Mouse (Mus musculus) stomach, embryonic 15.5 days (tissue): ENCODE measurements at regions not wholly inside any gene's neighbourhood (a gene's known extent, or its start where the extent isn't known, plus 50 kb on each side); places are given as distances from the start of the nearest gene placed in this dataset.

Experiments
- ATAC-seq: fragments of 200-750 bp; cut with Nextera tagmentation; 2 replicates; pipeline ENCODE4 v1.8.0; 2017; ENCODE audit warnings: low read depth, moderate number of reproducible peaks, moderate TSS enrichment; ENCODE audit not compliant: insufficient read depth, low FRiP score
- H3K27ac ChIP-seq: fragments of 300-500 bp; sonication (generic); 2 replicates; pipeline ENCODE4 v1.5.1; 2015; ENCODE audit warnings: mild to moderate bottlenecking, inconsistent platforms
- H3K27me3 ChIP-seq: fragments of 300-500 bp; sonication (generic); replicated peaks from 2 replicates; pipeline ENCODE4 v1.6.1; 2015; ENCODE audit warnings: inconsistent platforms
- H3K36me3 ChIP-seq: fragments of 300-500 bp; sonication (generic); 2 replicates; pipeline ENCODE4 v1.6.1; 2015; ENCODE audit warnings: inconsistent platforms
- H3K4me1 ChIP-seq: fragments of 300-500 bp; sonication (generic); 2 replicates; pipeline ENCODE4 v1.6.1; 2015; ENCODE audit warnings: inconsistent platforms
- H3K4me2 ChIP-seq: fragments of 300-500 bp; sonication (generic); 2 replicates; pipeline ENCODE4 v1.6.1; 2015; ENCODE audit warnings: mild to moderate bottlenecking, inconsistent platforms
- H3K4me3 ChIP-seq: fragments of 300-500 bp; sonication (generic); replicated peaks from 2 replicates; pipeline ENCODE4 v1.5.1; 2015; ENCODE audit warnings: inconsistent platforms
- H3K9ac ChIP-seq: fragments of 300-500 bp; sonication (generic); 2 replicates; pipeline ENCODE4 v1.6.1; 2015; ENCODE audit warnings: inconsistent platforms
- H3K9me3 ChIP-seq: fragments of 300-500 bp; sonication (generic); 2 replicates; pipeline ENCODE4 v1.6.1; 2016; ENCODE audit warnings: inconsistent platforms
- WGBS: fragments of 180-500 bp; shearing (Covaris S2); methylation state at CpG from one replicate; pipeline ENCODE4 v1.1.7; 2015; 5-methylcytosine and 5-hydroxymethylcytosine counted together

DNA sequence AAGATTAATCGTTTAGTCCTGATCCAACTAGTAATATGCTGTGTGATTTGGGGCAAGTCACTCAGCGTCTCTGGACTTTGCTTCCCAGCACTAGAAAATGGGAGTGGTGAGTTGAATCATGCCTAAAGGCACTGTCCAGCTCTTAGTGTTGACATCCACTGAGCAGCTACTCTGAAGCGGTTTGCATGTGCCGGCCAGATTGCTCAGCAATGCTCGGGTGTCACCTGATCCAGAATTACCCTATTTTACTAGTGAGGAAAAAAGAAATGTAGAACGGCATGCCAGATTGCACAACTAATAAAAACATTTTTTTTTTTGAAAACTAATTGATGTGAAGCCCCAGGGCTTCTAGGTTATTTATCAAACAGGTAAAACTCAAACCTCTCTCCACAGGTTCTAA, 122.0 kb upstream of the Slc44a1 start:
- no peak for ATAC-seq
- H3K9ac ChIP-seq = no peak overlapping the region
- H3K36me3 ChIP-seq = no peaks in the 10 kb centered on the region
- H3K27me3 ChIP-seq = no peaks in the 10 kb centered on the region
- H3K4me2 ChIP-seq = no peak overlapping the region
- peaks cover 16% of the 10 kb centered on the region for H3K4me1 ChIP-seq
- no peak overlapping the region for H3K4me3 ChIP-seq
- no peaks in the 10 kb centered on the region for H3K9me3 ChIP-seq
- no peak overlapping the region for H3K27ac ChIP-seq
- 83% methylated on average over 6 of the region's 6 CpGs for WGBS

DNA sequence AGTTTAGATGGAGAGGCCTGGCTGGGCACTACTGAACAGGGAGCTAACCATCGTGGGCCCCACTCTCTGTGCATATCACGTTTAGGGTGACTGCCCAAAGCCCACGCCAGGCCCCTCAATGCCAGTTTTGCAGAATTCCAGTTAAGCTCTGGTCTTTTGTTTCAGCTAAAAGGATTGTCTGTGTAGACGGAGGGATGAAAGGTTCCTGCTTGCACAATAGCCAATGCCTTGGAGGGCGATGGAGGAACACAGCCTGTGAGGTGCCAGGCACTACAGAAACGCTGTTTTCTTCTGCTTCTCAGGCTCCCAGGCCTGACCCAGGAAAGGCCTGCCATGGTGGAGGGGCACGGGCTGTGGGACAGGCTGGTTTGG, 122.8 kb upstream of the Slc44a1 start:
- Histone ChIP-seq H3K36me3 (no peaks in the 10 kb centered on the region), H3K9ac (no peak overlapping the region), H3K4me3 (no peak overlapping the region), H3K27ac (no peak overlapping the region), H3K9me3 (no peaks in the 10 kb centered on the region), H3K4me2 (no peak overlapping the region), H3K27me3 (no peaks in the 10 kb centered on the region), H3K4me1 (peaks cover 16% of the 10 kb centered on the region)
- WGBS = 75% methylated on average over 7 of the region's 7 CpGs
- no peak for ATAC-seq

DNA sequence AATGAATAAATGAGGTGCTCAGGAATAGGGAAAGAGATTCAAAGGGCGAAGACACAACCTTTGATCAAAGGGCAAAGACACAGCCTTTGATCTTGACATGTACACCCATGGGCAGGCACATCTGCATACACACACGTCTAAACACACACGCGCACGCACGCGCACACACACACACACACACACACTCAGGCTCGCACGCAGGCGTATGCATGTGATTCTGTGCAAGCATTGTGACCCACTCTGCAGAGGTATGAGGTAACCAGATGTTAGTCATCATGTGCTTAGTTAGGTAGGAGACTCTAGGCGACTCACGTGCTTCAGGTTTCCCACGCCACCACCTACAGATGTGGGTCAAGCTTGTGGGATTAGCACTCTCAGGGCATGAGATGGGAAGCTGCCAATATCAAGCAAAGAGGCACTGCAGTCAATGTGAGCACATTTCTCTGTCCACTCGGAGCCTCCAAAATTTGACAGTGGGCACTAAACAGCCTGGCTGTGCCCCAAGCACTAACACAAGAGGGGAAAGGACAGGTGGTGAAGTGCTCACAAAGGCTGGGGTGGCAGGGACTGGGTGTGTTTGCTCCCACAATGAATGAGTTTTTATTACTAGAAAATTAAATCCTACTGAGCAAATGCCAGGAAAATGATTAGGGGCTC, 123.3 kb upstream of the Slc44a1 start:
- no peaks in the 10 kb centered on the region for H3K36me3 ChIP-seq
- 83% methylated on average over 14 of the region's 14 CpGs for WGBS
- H3K27me3 ChIP-seq = no peaks in the 10 kb centered on the region
- peaks cover 16% of the 10 kb centered on the region for H3K4me1 ChIP-seq
- no peaks in the 10 kb centered on the region for H3K9me3 ChIP-seq
- peak; percentile 25; the same call in 1 of the 2 replicates for ATAC-seq
- H3K4me2 ChIP-seq = no peak overlapping the region
- H3K9ac ChIP-seq = no peak overlapping the region
- H3K27ac ChIP-seq = no peak overlapping the region; the same call in 1 of the 2 replicates
- no peak overlapping the region for H3K4me3 ChIP-seq

DNA sequence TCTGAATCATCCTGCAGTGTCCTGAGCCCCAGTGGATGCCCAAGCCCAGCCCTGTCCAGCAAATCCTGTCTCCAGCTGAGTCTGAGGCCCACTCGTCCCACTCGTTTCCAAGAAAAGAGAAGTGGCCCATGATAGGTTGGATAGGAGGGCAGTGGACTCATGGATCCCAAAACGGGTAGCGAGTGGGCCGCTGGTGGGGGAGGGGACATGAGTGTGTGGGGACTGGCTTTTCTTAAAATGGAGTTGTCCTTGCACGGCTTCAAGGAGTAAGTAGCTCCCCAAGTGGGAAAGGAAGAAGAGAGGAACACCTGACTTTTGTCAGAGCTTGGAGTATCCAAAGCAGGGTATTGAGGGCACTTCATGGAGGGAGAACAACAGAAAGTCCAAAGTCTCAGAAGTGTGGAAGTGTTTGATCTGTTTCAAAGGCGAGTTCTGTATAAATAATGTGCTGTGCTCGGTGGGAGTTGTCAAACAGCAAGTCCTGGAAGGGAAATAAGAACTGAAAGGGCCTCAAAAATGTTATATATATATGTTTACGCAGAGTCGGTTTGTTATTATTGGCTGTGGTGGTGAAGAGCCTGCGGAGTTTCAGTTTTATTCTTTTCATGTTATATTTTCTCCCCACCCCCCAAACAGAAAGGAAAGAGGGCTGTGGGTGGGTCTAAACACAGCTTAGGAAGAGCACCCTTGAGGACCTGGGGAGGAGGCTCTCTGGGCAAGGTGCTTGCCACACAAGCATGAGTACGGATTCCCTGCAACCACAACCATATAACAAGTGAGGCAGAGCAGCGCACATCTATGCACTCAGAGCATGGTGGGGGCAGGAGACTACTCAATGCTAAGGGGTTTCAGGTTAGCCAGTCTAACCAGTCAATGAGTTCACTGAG, 124.1 kb upstream of the Slc44a1 start:
- Histone ChIP-seq H3K9ac (no peak overlapping the region), H3K4me2 (no peak overlapping the region), H3K4me1 (peaks cover 16% of the 10 kb centered on the region), H3K27me3 (no peaks in the 10 kb centered on the region), H3K4me3 (no peak overlapping the region), H3K36me3 (no peaks in the 10 kb centered on the region), H3K9me3 (no peaks in the 10 kb centered on the region), H3K27ac (peak overlapping the region; percentile 16)
- no peak for ATAC-seq
- 59% methylated on average over 13 of the region's 13 CpGs for WGBS

DNA sequence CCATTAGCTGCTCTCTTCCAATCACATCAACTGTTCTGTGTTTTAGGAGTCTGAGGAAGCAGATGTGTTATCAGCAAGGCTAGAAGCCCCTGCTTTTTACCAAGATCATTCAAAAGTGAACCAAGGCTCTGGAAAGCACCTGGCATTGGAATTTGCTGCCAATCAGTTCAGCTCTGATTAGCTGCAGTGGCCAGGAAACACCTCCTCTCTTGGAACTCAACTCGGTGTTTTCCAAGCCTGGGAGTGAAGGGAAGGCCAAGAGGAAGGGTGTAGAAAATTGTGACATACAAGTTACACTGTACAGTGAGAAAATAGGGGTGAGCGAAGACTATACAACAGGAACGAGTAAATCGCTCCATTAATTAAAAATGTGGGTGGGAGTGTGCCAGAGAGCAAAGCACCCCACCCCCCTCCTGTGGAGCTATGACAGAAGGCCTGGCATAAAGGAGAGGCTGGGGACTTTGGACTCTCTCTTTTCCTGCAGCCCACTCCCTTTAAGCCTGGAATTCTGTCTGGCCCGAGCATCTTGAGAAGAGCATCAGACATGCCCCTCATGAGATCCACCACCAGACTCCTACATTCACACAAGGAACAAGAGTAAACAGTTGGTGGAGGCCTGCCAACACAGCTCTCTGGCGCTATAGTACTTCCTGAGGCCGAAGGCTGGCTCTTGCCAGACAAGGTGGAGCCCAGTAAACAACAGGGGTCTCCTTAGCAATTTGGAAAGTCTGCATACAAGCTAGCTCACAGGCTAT, 124.9 kb upstream of the Slc44a1 start:
- Histone ChIP-seq H3K36me3 (no peaks in the 10 kb centered on the region), H3K27ac (peak overlapping the region; percentile 16), H3K4me1 (peaks cover 16% of the 10 kb centered on the region), H3K9ac (no peak overlapping the region), H3K27me3 (no peaks in the 10 kb centered on the region), H3K4me3 (no peak overlapping the region), H3K4me2 (no peak overlapping the region), H3K9me3 (no peaks in the 10 kb centered on the region)
- ATAC-seq = peak; percentile 63; the same call in 1 of the 2 replicates
- 54% methylated on average over 7 of the region's 7 CpGs for WGBS

- H3K27me3 ChIP-seq = no peaks in the 10 kb centered on the region
- H3K4me2 ChIP-seq = no peak overlapping the region
- no peaks in the 10 kb centered on the region for H3K36me3 ChIP-seq
- no peak overlapping the region for H3K27ac ChIP-seq
- ATAC-seq = no peak
- H3K4me3 ChIP-seq = no peak overlapping the region
- H3K9ac ChIP-seq = no peak overlapping the region
- no peaks in the 10 kb centered on the region for H3K9me3 ChIP-seq
- H3K4me1 ChIP-seq = peaks cover 16% of the 10 kb centered on the region
- WGBS = 90% methylated on average over 8 of the region's 8 CpGs
Observed at GRCm38 (mm10) chr4:53314076-53314475, 126.1 kb upstream of the Slc44a1 start.

- no peak overlapping the region for H3K27ac ChIP-seq
- H3K36me3 ChIP-seq = no peaks in the 10 kb centered on the region
- no peak for ATAC-seq
- 56% methylated on average over 4 of the region's 4 CpGs for WGBS
- no peaks in the 10 kb centered on the region for H3K27me3 ChIP-seq
- H3K9me3 ChIP-seq = no peaks in the 10 kb centered on the region
- no peak overlapping the region for H3K9ac ChIP-seq
- H3K4me2 ChIP-seq = no peak overlapping the region
- no peak overlapping the region for H3K4me3 ChIP-seq
- no peaks in the 10 kb centered on the region for H3K4me1 ChIP-seq
Observed at GRCm38 (mm10) chr4:53307121-53307520, 133.1 kb upstream of the Slc44a1 start.

- H3K9me3 ChIP-seq = no peaks in the 10 kb centered on the region
- H3K9ac ChIP-seq = no peak overlapping the region
- no peak for ATAC-seq
- H3K27ac ChIP-seq = no peak overlapping the region
- no peaks in the 10 kb centered on the region for H3K36me3 ChIP-seq
- no peaks in the 10 kb centered on the region for H3K4me1 ChIP-seq
- 83% methylated on average over 4 of the region's 4 CpGs for WGBS
- H3K4me2 ChIP-seq = no peak overlapping the region
- H3K4me3 ChIP-seq = no peak overlapping the region
- H3K27me3 ChIP-seq = no peaks in the 10 kb centered on the region
Observed at GRCm38 (mm10) chr4:53304782-53305385, 135.3 kb upstream of the Slc44a1 start.

GRCm38 (mm10) chr4:53304290-53304654, 135.9 kb upstream of the Slc44a1 start:
- WGBS = 48% methylated on average over 2 of the region's 2 CpGs
- no peaks in the 10 kb centered on the region for H3K27me3 ChIP-seq
- H3K9me3 ChIP-seq = no peaks in the 10 kb centered on the region
- no peaks in the 10 kb centered on the region for H3K36me3 ChIP-seq
- H3K27ac ChIP-seq = no peak overlapping the region; the same call in 1 of the 2 replicates
- H3K4me3 ChIP-seq = no peak overlapping the region
- no peaks in the 10 kb centered on the region for H3K4me1 ChIP-seq
- H3K9ac ChIP-seq = no peak overlapping the region
- no peak overlapping the region for H3K4me2 ChIP-seq
- ATAC-seq = no peak

DNA sequence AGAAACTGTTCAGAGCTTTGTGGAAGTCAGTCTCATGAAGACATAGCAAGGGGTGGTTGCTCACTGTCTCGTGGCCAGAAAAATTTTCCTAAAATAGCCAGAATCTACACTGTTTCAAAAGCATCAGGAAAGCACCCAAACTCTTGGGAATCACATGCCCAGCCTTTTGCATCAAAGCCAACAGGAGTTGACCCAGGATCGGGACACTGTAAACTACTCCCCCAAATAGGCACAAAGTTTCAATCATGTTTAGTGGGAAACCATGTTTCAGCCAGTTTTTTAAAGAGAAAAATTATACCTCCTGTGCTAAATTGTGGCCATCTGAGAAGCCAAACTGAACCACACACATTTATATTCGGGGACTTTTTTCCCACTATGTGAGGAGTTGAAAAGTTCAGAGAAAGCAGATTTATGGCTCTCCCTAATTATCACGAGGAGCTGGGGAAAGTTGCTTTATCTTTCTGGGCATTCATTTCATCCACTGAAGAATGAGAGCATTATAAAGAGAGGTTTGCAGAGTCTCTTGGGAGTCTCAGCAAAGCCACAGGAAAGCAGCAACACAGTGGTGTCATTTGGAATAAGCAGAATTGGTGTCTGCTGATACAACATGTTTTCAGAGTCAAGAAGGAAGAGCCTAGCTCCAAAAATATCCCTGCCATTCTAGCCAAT, 136.5 kb upstream of the Slc44a1 start:
- H3K9me3 ChIP-seq = no peaks in the 10 kb centered on the region
- H3K4me1 ChIP-seq = no peaks in the 10 kb centered on the region
- H3K4me2 ChIP-seq = no peak overlapping the region
- ATAC-seq = no peak
- 41% methylated on average over 4 of the region's 4 CpGs for WGBS
- no peak overlapping the region for H3K4me3 ChIP-seq
- H3K27ac ChIP-seq = no peak overlapping the region; the same call in 1 of the 2 replicates
- no peaks in the 10 kb centered on the region for H3K27me3 ChIP-seq
- no peak overlapping the region for H3K9ac ChIP-seq
- no peaks in the 10 kb centered on the region for H3K36me3 ChIP-seq

DNA sequence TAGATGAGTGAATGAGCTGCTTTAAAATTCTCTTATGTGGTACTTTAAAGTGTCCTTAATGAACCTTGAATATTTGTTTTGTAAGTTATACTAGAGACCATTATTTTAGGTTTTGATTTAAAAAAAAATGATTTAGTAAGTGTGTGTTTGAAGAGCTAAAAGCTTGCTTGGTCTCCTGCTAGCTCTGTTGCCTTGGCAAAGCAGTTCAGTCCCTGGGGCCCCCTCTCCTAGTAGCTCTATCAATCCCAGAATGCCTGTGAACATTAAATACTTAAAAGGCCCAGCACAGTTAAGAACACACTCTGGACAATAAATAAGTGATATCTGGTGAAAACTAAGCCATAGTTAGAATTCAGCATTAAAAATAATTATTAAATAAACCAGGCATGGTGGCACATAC, 138.3 kb upstream of the Abca1 start:
- Histone ChIP-seq H3K27me3 (no peaks in the 10 kb centered on the region), H3K27ac (no peak overlapping the region), H3K9ac (no peak overlapping the region), H3K4me2 (no peak overlapping the region), H3K9me3 (0 out of 2 replicates have a peak, but pooled peaks cover 3% of the 10 kb centered on the region), H3K4me3 (no peak overlapping the region), H3K4me1 (no peaks in the 10 kb centered on the region), H3K36me3 (no peaks in the 10 kb centered on the region)
- ATAC-seq = no peak
